Mouse (Mus musculus): ENCODE results near the gene Mpi. TPM values are rescaled to one million over a fixed set of nuclear protein-coding genes. Genes with fewer than 3 reads are reported as not detected.

The Mpi gene
- polyA plus RNA-seq, 1 experiment from 2014 or later = 53.3 TPM

DNA sequence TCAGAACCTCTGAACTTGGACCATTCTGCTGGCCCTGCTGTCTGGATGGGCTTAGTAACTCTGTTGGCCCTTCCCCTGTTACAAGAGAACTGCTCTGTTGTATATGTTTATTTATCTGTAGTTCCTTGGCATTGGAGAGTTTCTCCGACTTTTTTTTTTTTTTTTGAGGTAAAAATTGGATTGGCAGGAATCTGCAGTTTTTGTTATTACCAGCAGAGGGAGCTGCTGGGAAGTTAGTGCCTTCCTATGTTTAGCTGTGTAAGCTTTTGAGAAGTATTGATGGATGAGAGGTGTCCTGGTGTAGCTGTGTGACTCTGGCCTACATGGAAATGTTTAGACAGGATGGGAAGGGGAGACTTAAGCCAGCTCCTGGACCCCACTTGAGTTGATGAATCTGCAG, 11.3 kb downstream of the Mpi start:
- H3K27ac ChIP-seq = no peak overlapping the region
- ATAC-seq (replicated peaks; ENCODE audit: low FRiP score) = no peak
- 6% methylated on average over 1 of the region's 1 CpGs for WGBS

DNA sequence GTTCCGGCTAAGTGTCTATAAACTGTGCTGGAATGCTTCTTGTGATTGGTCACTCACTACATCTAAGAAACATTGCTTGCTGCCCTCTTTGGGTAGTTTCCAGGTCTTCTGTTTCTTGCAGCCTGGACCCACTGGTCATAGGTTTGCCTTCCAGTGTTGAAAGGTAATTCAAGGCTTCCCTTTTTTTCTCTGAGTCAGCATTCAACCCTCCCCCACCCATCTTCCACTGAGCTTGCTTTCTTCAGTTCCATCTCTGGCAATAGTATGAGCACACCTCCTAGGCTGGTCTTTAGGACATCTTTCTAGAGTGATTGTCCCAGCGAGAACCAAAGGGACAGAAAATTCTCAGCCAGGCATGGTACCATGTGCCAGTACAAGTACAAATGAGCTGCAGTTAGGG, 13.0 kb downstream of the Mpi start:
- 93% methylated on average over 2 of the region's 2 CpGs for WGBS
- Histone ChIP-seq H3K9ac (no peak overlapping the region), H3K9me3 (replicated peaks) (no peaks in the 10 kb centered on the region), H3K27ac (no peak overlapping the region), H3K4me3 (replicated peaks) (no peak overlapping the region), H3K4me1 (peaks cover 22% of the 10 kb centered on the region), H3K36me3 (peaks cover 63% of the 10 kb centered on the region), H3K4me2 (no peak overlapping the region), H3K27me3 (no peaks in the 10 kb centered on the region)
- ATAC-seq (replicated peaks; ENCODE audit: low FRiP score) = no peak

More for the DNA sequence above, 11.3 kb downstream of the Mpi start:
- Histone ChIP-seq H3K4me1 (peaks cover 22% of the 10 kb centered on the region), H3K4me3 (replicated peaks) (no peak overlapping the region), H3K9me3 (replicated peaks) (no peaks in the 10 kb centered on the region), H3K27me3 (no peaks in the 10 kb centered on the region), H3K36me3 (peaks cover 72% of the 10 kb centered on the region), H3K9ac (no peak overlapping the region), H3K4me2 (no peak overlapping the region)

DNA sequence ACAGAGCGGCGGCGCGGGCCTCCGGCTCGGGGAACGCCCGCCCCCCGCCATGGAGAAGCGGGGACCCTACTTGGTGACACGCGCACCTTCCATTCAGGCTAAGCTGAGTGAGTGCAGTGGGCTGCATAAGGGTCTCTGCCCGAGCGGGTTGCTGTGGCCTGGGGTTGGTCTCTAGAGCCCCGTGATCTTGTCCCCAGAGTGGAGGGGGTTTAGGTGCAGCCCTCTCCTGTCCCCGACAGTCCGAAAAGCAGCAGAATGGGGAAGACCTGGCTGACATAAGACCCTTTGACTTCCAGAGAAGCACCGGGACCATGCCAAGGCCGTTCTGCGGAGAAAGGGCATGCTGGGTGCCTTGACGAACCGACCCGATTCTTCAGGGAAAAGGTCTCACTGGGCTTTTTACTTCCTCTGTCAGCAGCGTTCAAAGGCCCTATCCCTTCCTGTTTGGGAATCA, 14.8 kb downstream of the Mpi start:
- ATAC-seq (replicated peaks; ENCODE audit: low FRiP score) = peak; percentile 76
- Histone ChIP-seq H3K4me2 (peak overlapping the region; percentile 80), H3K4me3 (replicated peaks) (peak overlapping the region; percentile 76), H3K27me3 (no peaks in the 10 kb centered on the region), H3K36me3 (peaks cover 65% of the 10 kb centered on the region), H3K4me1 (peaks cover 22% of the 10 kb centered on the region), H3K9ac (peak overlapping the region; percentile 82), H3K27ac (peak overlapping the region; percentile 82), H3K9me3 (replicated peaks) (no peaks in the 10 kb centered on the region)
- WGBS = under 1% methylated on average over 24 of the region's 24 CpGs

DNA sequence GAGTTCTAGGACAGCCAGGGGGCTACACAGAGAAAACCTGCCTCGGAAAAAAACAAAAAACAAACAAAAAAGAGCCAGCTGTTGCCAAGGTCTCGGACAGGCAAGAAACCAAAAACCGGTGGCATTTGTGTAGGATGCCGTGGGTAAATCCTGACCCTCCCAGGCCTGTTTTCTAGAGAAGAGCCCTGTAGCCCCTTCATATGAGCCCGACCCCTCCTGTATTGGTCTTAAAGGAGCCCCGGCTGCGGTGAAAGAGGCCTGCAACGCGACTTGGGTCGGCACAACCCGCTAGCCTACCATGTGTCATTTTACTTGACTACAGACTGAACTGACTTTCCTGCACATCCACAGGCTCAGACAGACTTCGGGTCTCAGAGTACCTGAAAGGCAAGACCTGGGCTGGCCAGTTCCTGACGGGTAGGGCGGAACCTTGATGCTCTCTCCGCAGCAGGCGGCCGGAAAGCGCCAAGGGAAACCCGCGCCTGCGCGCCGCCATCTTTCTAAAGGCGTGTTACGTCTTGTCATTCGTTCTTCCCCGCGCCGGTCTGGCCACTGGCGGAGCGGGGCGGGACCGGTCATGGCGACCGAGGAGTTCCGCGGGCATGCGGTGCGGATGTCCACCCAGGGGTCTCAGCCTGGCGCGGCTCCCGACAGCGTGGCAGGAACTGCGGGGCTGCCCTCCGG, 15.4 kb downstream of the Mpi start, which contains the start of gene Fam219b:
Fam219b (plus strand) TSS at position 485 of the 684 bp plus-strand sequence.
- H3K36me3 ChIP-seq = peaks cover 65% of the 10 kb centered on the region
- H3K27ac ChIP-seq = peak within 1 kb of the TSS; percentile 82
- WGBS = 2% methylated on average over 45 of the region's 45 CpGs
- no peaks in the 10 kb centered on the region for H3K9me3 ChIP-seq (replicated peaks)
- peak within 1 kb of the TSS; percentile 80 for H3K4me2 ChIP-seq
- peak within 1 kb of the TSS; percentile 76 for H3K4me3 ChIP-seq (replicated peaks)
- peaks cover 22% of the 10 kb centered on the region for H3K4me1 ChIP-seq
- no peaks in the 10 kb centered on the region for H3K27me3 ChIP-seq
- H3K9ac ChIP-seq = peak within 1 kb of the TSS; percentile 82
- ATAC-seq (replicated peaks; ENCODE audit: low FRiP score) = peak; percentile 91

DNA sequence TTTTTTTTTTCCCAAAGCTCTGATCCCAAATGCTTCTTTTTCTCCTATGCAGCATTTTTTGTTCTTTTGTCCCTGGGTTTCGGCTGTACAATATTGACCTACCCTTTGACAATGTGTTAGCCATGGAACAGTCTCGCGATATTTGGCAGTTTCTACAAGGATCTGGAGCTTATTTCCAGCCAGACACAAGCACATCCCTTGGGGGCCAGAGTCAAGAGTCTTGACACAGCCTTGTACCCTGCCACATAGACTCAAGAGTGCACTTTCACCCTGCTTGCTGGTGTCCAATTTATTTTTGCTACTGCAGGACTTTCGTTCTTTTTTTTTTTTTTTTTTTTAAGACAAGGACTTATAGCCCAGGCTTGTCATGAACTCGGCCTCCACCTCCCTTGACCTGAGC, 16.2 kb downstream of the Mpi start:
- no peak overlapping the region for H3K9ac ChIP-seq
- H3K4me3 ChIP-seq (replicated peaks) = peak overlapping the region; percentile 76; the same call in 1 of the 2 replicates
- peaks cover 22% of the 10 kb centered on the region for H3K4me1 ChIP-seq
- no peak for ATAC-seq (replicated peaks; ENCODE audit: low FRiP score)
- 83% methylated on average over 5 of the region's 5 CpGs for WGBS
- no peak overlapping the region for H3K27ac ChIP-seq
- H3K36me3 ChIP-seq = peaks cover 66% of the 10 kb centered on the region
- H3K27me3 ChIP-seq = no peaks in the 10 kb centered on the region
- no peaks in the 10 kb centered on the region for H3K9me3 ChIP-seq (replicated peaks)
- peak overlapping the region; percentile 80 for H3K4me2 ChIP-seq

DNA sequence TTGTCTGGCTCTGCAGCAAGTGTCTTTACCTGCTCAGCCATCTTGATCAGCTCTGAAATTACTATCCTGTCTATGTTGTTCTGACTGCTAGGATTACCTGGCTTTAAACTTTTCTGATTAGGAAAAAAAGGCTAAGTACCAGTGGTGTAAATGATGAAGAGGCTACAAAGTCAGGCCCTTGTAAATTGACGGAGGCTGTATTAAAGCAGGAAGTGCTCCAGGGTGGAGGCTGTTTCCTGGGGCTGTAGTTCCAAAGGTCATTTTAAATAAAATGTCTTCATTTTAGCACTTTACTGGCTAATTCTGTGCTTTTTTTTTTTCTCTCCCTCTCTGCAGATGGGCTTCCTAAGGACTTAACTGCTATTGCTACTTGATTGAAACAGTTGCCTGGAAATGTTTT, 20.6 kb downstream of the Mpi start:
- Histone ChIP-seq H3K4me2 (no peak overlapping the region), H3K27me3 (no peaks in the 10 kb centered on the region), H3K4me1 (peaks cover 5% of the 10 kb centered on the region), H3K9me3 (replicated peaks) (no peaks in the 10 kb centered on the region), H3K4me3 (replicated peaks) (no peak overlapping the region), H3K36me3 (peaks cover 65% of the 10 kb centered on the region), H3K27ac (no peak overlapping the region), H3K9ac (no peak overlapping the region)
- ATAC-seq (replicated peaks; ENCODE audit: low FRiP score) = no peak
- WGBS = 79% methylated on average over 1 of the region's 1 CpGs

DNA sequence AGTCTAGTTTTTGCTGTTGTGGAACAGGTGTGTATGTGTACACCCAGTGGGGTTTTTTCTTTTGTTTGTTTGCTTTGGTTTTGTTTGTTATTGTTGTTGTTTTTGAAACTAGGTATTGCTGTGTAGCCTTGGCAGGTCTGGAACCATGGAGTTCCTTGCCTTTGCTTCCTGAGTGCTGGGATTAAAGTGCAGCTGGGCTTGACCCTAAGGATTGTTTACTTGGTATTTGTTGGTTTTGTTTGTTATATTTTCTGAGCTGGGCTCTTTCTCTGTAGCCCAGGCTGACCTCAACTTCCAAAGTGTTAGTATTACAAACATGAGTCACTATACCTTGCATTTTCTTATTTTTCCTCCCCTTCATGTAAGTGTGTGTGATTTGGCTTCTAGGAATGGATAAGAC, 26.1 kb downstream of the Mpi start:
- no peak overlapping the region for H3K9ac ChIP-seq
- no peak for ATAC-seq (replicated peaks; ENCODE audit: low FRiP score)

DNA sequence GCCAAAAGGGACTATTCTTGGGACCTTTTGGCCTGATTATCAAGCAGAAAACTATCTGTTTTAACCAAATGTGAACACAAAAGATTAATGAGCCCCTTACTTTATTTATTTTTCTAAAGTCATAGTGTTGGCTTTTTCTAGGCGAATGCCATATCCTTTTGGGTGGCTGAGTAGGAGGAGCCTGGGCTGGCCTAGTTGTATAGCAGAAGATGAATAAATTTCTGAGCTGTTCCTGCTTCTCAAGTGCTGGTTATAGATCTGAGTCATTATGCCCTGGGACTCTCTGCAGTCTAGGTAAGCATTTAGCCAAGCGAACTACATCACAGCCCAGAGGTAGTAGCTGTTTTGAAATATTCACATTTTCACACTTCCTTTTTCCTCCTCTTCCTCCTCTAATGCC, 27.0 kb downstream of the Mpi start:
- peaks cover 18% of the 10 kb centered on the region; the same call in 1 of the 2 replicates for H3K36me3 ChIP-seq
- no peak overlapping the region for H3K27ac ChIP-seq
- no peaks in the 10 kb centered on the region for H3K9me3 ChIP-seq (replicated peaks)
- no peak overlapping the region for H3K4me3 ChIP-seq (replicated peaks)
- H3K9ac ChIP-seq = no peak overlapping the region
- H3K4me2 ChIP-seq = no peak overlapping the region
- WGBS = 63% methylated on average over 2 of the region's 2 CpGs
- no peak for ATAC-seq (replicated peaks; ENCODE audit: low FRiP score)
- H3K4me1 ChIP-seq = peaks cover 32% of the 10 kb centered on the region
- H3K27me3 ChIP-seq = no peaks in the 10 kb centered on the region

More for the DNA sequence above, 26.1 kb downstream of the Mpi start:
- H3K9me3 ChIP-seq (replicated peaks) = no peaks in the 10 kb centered on the region
- H3K36me3 ChIP-seq = peaks cover 26% of the 10 kb centered on the region; the same call in 1 of the 2 replicates
- H3K4me3 ChIP-seq (replicated peaks) = no peak overlapping the region
- no peak overlapping the region for H3K27ac ChIP-seq
- H3K4me2 ChIP-seq = no peak overlapping the region
- peaks cover 32% of the 10 kb centered on the region for H3K4me1 ChIP-seq
- H3K27me3 ChIP-seq = no peaks in the 10 kb centered on the region

DNA sequence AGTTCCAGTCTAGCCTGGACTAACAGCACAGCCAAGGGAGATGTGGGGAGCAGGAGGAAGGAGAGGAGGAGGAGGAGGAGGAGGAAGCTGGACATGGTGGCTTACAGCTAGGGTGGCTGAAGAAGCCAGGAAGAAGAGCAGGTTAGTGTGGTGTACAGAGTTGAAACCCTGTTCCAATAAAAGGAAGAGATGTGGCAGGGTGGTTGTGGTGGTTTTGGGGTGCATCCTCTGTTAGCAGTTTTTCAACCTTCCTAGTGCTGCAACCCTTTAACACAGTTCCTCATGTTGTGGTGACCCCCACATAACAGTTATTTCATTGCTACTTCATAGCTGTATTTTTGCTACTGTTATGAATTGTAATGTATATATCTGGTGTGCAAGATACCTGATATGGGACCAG, 28.1 kb downstream of the Mpi start:
- no peak for ATAC-seq (replicated peaks; ENCODE audit: low FRiP score)
- Histone ChIP-seq H3K4me2 (no peak overlapping the region), H3K27ac (no peak overlapping the region), H3K27me3 (no peaks in the 10 kb centered on the region), H3K4me1 (peaks cover 32% of the 10 kb centered on the region), H3K4me3 (replicated peaks) (no peak overlapping the region), H3K36me3 (peaks cover 8% of the 10 kb centered on the region; the same call in 1 of the 2 replicates), H3K9me3 (replicated peaks) (no peaks in the 10 kb centered on the region), H3K9ac (no peak overlapping the region)

DNA sequence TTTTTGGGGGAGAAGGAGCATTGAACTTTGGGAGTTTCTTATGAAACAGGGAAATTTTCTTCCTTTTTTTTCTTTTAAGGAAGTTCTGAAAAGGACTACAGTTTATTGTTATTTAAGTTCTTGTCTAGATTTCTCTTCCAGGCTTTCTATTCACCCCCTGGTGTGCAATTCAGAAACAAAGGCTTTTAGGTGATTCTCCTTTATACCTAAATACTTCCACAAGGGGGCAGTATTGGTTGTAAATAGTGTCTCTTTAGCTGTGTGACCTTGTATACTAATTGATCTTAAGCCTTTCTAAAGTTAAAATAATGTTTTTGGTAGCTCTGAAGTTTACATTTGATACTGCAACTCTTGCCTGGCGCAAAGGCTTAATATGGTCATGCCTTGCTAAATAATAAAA, 28.8 kb downstream of the Mpi start:
- ATAC-seq (replicated peaks; ENCODE audit: low FRiP score) = no peak
- Histone ChIP-seq H3K27me3 (no peaks in the 10 kb centered on the region), H3K9ac (no peak overlapping the region), H3K4me2 (no peak overlapping the region), H3K4me3 (replicated peaks) (no peak overlapping the region), H3K9me3 (replicated peaks) (no peaks in the 10 kb centered on the region), H3K36me3 (peaks cover 1% of the 10 kb centered on the region; the same call in 1 of the 2 replicates), H3K27ac (no peak overlapping the region), H3K4me1 (peaks cover 32% of the 10 kb centered on the region)
- WGBS = 86% methylated on average over 1 of the region's 1 CpGs

DNA sequence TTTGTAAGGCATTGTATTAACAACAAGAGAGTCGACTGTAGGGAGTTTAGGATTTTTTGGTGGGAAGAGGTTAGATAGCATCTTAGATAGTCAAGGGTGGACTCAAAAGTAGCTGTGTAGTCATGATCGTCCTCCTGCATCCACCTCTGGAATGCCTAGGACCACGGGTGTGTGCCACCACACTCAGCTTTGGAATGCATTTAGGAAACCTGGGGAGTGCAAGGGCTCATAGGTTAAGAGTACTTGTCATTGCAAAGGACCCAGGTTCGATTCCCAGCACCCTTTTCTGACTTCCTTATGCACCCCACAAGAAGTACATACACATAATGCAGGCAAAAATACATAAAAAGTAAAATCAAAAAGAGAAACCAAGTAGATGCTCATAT, 29.7 kb downstream of the Mpi start:
- no peak for ATAC-seq (replicated peaks; ENCODE audit: low FRiP score)

DNA sequence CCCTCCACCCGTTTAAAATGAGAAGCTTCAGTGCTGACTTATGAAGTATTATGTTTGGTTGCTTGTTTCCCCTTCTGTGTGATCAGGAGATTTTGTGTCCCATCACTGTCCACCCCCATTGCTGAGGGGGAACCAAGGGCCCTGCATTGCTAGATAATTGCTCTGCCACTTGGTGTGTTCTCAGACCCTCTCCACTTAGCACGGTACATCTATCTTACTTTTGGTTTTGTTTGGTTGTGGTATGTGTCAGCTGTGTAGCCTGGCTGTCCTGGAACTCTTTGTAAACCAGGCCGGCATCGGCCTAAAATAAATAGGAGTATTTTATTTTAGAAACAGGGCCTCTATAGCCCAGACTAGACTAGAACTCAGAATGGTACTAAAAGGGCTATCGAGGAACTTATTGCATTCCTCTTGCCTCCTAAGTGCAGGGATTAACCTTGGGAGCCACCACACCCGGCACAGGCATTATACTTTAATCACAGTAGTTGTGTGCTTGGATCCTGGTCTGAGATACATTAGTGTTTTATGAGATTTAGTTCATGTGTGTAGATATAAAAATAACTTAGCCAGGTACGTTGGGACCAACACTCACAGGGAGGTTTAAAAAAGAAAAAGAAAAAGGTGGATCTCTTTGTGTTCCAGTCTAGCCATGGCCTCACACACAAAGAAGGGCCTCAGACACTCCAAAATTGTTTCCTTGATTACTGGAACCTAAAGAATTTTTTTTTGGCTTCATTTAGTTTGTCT, 30.3 kb downstream of the Mpi start:
- Histone ChIP-seq H3K9me3 (replicated peaks) (no peaks in the 10 kb centered on the region), H3K4me1 (peaks cover 32% of the 10 kb centered on the region), H3K27me3 (no peaks in the 10 kb centered on the region), H3K27ac (peak overlapping the region; percentile 95; the same call in 1 of the 2 replicates), H3K4me3 (replicated peaks) (peak overlapping the region; percentile 88), H3K9ac (peak overlapping the region; percentile 94), H3K4me2 (peak overlapping the region; percentile 70), H3K36me3 (no peaks in the 10 kb centered on the region)
- ATAC-seq (replicated peaks; ENCODE audit: low FRiP score) = no peak
- WGBS = 37% methylated on average over 7 of the region's 7 CpGs

More for the DNA sequence above, 29.7 kb downstream of the Mpi start:
- H3K4me3 ChIP-seq (replicated peaks) = peak overlapping the region; percentile 88
- 72% methylated on average over 4 of the region's 4 CpGs for WGBS
- peaks cover 32% of the 10 kb centered on the region for H3K4me1 ChIP-seq
- H3K27me3 ChIP-seq = no peaks in the 10 kb centered on the region
- H3K9ac ChIP-seq = no peak overlapping the region
- no peaks in the 10 kb centered on the region for H3K9me3 ChIP-seq (replicated peaks)
- peak overlapping the region; percentile 70 for H3K4me2 ChIP-seq
- no peak overlapping the region for H3K27ac ChIP-seq
- H3K36me3 ChIP-seq = no peaks in the 10 kb centered on the region

All from kidney, embryonic 15.5 days (tissue).